Mouse (Mus musculus): ENCODE data around the gene Vav3.
A peak's percentile ranks its signal among the peaks of the same experiment; 100 is the strongest.

Vav3 gene

DNA sequence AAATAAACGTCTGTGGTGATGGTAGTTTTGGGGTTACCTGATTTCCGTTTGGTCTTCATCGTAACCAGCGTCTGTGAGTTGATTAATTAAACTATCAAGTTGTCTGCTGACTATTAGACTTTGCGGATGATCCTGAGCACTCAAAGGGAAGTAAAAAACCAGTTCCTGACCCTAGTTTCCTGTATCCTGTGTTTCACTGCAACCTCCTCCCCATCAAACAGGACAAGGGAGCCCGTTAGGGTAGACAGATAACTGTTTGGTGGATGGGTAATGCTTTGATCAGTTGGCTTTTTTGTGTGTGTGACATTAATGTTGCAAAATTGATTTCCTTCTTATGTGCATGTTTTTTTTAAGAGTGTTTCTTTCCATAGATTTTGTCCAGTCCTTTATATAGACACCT lies 12.2 kb downstream of the Vav3 start:
- no peak for DNase-seq (ENCODE audit: low spot score in 2 of 2)

DNA sequence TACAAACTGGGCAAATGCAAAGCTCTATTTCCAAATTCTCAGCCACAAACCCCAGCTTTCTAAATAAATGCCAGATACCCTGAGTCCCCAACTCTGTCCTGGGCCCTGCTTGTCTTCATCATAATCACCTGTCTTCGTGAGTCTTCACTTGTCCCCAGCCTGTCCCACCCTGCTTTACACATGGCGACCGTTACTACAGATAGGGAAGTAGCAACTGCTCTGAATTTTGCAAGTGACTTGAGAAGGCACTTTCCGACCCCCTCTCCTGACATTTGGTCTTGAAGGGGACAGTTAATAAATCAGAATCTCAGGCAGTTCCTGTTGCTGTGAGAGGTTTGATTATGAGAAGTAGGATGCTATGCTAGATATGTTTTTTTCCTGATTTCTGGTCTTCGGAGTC lies 13.4 kb downstream of the Vav3 start:
- DNase-seq (ENCODE audit: low spot score in 2 of 2): no peak

DNA sequence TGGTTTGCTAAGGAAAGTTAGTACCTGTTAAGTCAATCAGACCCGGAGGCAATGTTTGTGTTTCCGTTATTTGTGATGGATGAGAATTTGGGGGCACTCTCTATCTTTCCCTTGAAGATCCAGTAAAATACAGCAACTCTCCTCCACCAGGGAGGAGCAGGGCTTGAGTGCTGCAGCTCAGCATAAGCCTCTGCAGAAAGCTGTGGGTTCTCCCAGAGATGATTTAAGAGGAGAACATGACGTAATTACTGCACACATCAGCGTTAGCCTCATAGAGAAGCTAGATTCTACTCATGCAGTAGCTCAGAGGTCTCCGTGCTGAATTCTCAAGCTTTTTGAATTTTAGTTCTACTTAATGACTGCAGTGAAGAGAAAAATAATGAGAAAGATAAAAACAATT lies 14.7 kb downstream of the Vav3 start:
- no peak for DNase-seq (ENCODE audit: low spot score in 2 of 2)

DNA sequence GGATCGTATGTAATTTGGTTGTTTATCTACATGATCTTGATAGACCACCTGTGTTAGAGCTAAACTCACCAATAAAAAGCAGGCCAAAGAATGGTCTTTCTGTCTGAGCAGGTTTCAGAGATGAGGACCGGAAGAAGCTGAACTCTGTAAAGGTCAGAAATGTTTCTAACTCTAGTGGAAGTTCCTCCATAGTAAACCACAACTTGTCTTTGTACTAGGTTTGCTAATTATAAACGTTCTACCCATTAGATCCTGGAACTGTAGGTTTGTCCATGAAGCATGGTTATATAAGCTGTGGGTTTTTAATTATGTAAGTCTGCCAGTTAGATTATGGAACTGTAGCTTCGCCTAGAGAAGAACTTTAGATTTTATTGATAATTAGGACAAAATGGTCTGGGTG lies 20.3 kb downstream of the Vav3 start:
- no peak for DNase-seq (ENCODE audit: low spot score in 2 of 2)

DNA sequence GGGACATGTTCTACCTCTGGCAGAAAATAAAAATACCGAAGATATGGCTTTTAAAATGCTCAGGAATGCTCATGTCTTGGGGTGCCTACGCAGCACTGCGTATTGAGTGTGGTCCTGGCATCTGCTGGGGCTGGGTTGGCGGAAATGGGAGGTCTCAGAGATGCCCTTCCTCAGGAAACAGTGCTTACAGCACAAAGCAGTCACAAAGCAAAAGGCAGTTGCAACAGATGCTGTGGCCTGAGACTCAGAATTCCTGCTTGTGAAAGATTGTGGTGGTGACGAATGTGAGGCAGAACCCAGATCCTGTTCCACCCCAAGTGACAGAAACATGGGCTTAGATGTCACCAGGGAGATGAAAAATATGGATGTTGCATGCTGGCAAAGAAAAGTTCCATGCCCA lies 21.4 kb downstream of the Vav3 start:
- no peak for DNase-seq (ENCODE audit: low spot score in 2 of 2)

DNA sequence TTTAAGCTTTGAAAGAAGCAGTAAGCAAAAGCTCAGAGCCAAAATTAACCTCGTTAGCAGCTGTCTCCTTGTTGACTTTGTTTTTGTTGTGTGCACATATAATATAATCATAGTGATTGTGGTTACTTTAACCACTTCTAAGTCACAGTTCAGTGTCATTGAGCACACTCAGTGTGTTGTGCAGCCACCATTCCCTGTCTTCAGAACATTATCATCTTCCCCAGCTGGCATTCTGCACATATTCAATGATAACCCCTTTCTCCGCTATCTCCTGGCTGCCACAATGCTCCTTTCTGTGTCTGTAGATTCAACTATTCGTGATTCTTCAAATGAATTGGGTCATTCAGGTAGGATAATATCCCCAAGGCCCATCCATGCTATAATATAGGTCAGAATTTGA lies 21.9 kb downstream of the Vav3 start:
- DNase-seq (ENCODE audit: low spot score in 2 of 2): no peak

DNA sequence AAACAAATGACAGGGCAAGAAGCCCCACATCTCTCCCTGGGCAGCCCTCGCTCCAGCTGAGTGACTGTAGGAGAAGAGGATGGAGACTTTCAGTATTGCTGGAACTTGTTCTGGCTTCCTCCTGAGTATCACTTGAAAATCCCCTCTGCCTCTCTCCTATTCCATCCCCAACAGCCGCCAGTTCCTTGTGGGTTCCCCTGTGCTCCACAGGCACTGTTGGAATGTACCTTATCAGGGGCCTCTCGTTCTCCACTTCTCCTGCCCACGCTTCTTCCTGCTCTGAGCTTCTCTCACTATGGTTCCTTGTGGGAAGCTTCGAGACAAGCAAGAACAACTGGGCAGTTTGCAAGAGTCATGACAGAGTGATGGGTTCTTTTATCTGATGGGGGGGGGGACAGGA lies 23.1 kb downstream of the Vav3 start:
- no peak for DNase-seq (ENCODE audit: low spot score in 2 of 2)

DNA sequence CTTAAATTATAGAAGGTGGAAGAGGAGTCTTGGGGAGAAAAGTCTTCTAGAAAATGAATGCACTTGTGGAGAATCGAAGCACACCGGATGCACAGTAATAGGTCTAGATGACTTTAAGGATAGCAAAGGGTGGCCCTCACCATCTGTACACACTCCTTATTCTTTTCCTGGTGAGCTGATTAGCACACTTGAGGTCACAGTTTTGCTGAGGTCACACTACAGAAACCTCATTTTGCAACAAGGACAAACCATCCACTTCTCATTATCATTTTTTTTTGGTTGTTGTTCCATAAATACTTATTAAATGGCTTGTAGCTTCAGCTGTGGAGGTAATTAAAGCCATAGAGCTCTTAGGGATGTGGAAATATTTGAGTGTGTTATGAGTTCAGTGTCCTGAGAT lies 25.4 kb downstream of the Vav3 start:
- no peak for DNase-seq (ENCODE audit: low spot score in 2 of 2)

DNA sequence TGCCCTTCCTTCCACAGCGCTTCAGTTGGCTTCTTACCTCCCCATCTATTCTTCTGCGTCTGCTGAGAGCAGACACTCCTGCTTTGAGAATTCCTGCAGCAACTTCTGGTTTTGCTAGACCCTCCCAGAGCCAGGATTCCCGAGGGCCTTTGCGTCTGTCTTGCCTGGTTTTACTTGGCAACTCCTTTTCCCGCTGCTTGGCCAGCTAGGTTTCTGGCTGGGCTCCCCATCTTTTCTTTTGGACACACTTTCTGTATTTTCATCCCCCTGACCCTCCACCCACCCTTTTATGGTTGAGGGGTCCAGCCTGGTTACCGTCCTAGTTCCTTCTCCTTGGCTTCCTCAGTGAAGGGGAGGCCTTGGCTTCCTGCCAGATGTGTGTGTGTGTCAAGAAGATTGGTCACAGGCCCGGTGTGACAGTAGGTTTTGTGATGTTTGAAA lies 26.0 kb downstream of the Vav3 start:
- DNase-seq (ENCODE audit: low spot score in 2 of 2): no peak

DNA sequence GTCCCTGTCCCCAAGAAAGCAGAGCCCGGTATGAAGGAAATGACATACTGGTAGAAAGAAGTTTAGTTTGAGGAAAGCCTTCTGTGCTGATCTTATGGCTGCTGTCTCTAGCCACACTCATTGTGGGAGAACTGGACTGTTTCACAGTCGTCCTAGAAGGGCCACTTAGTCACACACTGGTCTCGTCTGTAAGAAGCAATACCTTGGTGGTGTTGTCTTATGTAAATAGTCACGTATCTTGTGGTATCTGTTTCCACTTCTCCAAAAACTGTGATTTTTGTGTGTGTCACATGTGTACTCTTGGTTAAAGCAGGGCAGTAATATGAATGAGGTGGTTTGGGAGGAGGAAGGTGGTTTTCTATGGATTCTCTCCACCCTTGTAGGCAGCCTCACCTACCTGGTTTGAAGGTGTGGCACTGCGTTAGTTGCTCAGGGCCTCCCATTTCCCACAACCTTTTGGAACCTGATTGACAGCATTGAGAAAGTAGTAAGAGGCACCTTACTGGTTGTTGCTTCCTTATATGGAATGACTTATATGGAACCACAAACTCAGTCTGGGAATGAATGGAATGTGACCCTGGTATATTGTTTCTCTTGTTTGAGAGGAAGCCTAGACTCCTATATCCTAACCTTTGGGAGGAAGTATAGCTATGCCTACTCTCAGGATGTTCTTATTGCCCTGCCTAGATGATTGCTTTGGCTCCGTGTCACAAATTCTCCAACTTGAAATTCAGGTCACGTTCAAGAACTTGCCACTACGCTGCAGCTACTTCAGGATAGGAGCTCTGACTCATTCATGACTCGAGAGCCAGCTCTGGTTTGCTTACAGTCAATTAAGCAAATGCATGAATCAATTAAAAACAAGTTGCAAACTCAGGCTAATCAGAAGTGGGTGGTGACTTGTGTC lies 28.2 kb downstream of the Vav3 start:
- DNase-seq (ENCODE audit: low spot score in 2 of 2): peak in 1 of 2 experiments; percentile 10

DNA sequence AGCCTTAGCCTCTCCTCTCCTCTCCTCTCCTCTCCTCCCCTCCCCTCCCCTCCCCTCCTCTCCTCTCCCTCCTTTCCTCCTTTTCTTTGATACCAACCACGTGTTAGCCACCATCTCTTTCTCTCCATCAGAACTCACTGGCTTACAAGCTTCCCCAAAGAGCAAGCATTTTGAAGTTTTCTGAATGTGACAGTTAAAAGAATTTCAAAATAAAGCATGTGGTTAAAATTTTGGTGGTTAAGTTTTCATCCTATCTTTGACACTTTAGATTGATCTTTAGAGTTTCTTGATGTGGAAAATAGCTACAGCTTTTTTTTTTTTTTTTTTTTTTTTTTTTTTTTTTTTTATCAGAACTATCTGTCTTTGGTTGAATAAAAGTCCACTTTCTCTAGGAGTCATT lies 31.1 kb downstream of the Vav3 start:
- DNase-seq (ENCODE audit: low spot score in 2 of 2): no peak

DNA sequence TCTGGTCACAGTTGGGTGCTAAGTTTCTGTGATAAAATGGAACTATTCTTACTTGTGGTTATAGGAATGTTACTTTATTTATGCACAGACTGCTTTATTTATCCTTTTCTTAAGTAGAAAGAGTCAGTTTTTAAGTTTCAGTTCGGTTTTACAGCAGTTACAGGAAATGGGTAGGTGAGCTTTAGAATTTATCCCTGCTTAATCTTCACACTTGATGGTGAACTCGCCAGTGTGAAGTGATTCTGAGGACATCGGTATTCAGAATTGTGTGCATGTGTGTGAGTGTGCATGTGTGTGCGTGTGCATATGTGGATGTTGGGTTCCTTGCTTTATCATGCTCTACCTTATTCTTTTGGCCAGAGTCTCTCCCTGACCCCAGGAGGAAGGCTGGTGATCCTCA lies 32.2 kb downstream of the Vav3 start:
- no peak for DNase-seq (ENCODE audit: low spot score in 2 of 2)

DNA sequence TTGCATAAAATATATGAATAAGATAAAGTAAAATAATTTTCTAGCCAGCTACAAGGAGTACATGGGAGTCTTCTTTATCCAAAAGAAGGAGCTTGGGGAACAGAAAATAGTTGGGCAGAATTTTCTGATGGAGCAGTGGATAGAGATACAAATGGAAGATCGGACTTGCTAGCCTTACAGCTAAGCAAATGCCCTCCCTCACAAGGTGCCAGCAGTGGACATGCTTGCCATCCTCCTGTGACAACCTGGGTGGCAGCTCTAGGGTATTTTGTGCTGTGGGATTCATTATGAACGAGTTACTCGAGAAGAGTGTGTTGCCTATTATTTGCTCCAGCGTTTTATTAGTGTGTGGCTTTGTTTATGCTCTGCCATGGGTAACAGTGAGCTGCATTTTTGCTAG lies 37.8 kb downstream of the Vav3 start:
- DNase-seq (ENCODE audit: low spot score in 2 of 2): no peak

DNA sequence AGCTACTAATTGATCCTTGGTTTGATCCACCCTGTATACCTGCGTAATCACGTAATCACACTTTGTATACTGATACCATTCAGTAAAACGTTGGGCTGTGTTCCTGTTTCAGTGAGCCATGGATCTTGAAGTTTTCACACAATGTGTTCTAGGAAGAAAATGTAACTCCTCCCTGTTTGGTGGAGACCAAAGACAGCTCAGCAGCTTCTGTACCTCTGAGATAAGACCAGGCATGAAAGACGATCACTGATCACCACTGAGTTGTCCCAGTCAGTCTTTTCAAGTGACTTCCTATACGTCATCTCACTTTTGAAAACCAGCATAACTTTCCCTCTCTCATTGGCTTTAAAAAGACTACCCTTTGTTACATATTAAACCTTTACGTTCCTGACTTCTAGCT lies 38.2 kb downstream of the Vav3 start:
- DNase-seq (ENCODE audit: low spot score in 2 of 2): no peak

DNA sequence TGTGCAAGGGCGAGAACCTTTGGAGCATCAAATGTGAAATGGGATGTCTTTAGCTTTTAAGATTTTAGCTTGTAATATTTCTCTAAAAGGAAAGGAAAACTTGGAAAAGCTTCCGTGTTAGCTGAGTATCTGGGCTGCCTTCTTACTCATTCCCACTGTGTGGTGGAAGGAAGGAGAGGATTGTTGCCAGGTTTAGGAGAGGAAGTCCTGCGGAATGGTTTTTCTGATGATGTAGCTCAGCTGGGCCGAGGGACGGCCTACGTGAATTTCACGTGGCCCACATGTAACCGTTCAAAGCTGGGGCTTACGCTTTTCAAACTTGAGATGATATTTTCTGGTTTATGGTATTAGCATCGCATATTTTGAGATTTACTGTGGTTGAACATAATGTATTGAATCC lies 48.3 kb downstream of the Vav3 start:
- no peak for DNase-seq (ENCODE audit: low spot score in 2 of 2)

DNA sequence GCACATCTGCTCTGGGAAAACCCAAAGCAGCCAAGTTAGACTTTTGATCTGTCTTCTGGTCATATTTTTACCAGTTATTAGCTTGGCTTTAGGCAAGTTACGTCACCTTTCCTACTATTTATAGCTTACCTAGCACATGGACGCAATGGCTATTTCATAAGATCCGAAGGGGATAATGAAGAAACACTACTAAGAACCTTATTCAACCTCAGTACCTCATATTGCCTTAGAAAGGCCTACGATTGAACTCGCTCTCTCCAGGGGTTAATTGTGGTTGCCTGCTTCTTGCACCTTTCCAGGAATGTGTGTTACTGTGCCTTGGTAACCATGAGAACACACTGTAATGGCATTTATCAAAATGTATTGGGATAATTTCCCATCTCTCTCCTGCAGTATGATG lies 61.1 kb downstream of the Vav3 start:
- no peak for DNase-seq (ENCODE audit: low spot score in 2 of 2)

DNA sequence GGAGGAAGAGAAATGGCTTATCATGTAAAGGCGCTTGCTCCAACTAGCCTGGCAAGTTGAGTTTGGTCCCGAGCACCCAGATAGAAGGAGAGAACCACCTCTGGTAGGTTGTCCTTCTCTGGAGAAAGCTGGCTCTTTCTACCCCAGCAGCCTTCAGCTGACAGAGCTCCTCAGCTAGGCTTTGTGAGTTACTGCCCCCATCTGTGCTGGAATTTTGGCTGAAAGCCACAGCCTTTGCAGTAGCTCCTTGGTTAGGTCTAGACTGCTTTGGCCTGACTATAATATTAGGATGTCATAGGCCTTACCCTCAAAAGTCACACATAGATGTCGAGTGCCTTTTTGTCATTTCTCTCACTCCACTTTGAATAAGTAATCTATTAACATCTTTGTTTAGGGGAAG lies 70.8 kb downstream of the Vav3 start:
- no peak for DNase-seq (ENCODE audit: low spot score in 2 of 2)

DNA sequence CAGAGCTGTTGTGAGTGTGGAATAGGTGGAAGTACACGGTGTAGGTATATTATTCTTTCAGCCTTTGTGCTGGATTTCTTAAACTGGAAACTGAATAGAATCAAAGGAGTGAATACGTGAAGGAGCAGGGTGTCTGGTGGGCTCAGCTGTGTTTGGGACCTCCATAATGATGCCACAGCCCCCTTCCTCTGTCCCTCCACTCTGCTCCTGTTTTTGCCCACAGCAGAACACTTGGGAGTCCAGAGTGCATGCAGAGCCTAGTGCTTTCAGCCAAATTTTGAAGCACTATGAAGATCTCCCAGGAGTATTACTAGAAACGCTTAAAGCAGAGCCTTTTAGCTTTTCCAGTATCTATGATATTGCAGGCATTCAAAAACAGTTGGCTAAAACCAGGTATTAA lies 80.0 kb downstream of the Vav3 start:
- DNase-seq (ENCODE audit: low spot score in 2 of 2): no peak

DNA sequence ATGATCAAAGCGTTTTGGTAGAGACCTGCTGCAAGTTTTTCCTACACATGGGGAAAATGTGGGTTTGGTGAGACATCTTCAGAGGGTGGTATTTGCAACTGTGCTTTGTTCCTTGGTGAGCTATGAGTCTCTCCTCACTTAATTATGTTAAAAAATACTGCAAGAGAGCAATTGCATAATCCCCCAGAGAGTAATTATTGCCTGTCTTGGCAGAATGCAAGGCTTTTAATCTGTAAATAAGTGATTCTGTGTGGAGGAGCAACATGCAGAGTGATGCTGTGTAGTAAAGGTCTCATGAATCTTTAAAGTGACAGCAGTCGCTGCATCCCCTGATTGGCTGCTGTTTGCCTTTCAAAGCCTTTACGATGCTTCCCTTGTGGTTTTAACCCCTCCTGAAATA lies 80.6 kb downstream of the Vav3 start:
- no peak for DNase-seq (ENCODE audit: low spot score in 2 of 2)

DNA sequence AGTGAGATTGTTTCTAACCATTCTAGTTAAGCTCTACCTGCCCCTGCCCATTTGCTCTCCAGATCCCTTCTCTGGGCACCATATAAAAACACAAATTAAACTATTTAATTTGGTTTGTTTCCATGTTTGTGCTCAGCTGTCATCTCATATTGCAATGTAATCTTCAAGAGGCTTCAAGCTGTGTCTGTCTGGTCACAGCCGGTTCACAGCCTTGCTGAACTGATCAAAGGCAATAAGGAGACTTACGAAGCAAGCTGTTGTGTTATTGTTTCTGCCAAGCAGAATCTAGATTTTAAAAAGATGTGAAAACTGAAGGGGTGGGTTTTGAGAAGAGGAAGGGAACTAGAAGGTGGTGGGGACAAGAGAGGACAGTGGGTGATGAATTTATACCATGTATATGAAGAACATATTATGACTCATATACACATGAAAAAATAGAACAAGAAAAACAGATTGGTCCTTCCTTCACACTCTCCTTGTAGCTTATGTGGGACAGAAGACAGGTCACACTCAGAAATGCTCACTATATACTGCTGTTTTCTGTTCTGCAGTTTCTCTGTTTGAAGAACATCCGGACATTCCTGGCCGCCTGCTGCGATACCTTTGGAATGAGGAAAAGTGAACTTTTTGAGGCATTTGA lies 83.1 kb downstream of the Vav3 start:
- no peak for DNase-seq (ENCODE audit: low spot score in 2 of 2)

DNA sequence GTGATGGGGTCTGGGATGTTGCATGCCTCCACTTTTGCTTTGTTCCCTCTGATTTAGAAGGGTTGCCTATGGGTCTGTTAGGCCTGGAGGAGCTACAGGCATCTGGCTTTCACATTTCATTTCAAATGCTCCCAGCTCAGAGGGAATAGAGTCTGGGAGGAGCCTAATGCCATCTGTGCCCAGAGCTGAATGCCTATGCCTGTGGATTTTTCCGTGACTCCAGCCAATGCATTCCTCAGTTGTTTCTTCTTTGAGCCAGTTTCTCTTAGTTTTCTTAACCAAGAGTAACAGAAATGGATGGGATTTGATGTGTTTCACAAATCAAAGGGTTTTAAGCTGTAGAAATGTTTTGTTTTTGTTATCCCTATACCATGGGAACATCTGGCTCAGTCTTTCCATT lies 90.8 kb downstream of the Vav3 start:
- DNase-seq (ENCODE audit: low spot score in 2 of 2): no peak

DNA sequence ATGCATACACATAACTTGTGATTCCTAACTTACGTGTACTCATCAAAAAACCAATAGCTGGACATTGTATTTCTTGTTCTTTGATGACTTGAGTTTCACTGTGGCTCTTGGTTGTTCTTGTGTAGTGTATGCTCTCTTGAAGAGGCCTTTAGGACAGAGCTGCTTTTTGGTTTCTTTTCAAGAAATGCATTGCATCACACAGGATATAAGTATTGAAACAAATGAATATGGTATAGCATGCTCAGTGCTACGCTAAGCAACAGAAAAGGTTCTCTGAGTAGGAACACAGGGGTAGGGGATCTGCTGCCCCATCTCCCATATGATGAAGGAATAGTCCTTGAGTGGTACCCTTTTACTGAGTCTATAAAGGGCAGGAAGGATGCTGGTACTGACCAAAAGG lies 98.1 kb downstream of the Vav3 start:
- DNase-seq (ENCODE audit: low spot score in 2 of 2): no peak

DNA sequence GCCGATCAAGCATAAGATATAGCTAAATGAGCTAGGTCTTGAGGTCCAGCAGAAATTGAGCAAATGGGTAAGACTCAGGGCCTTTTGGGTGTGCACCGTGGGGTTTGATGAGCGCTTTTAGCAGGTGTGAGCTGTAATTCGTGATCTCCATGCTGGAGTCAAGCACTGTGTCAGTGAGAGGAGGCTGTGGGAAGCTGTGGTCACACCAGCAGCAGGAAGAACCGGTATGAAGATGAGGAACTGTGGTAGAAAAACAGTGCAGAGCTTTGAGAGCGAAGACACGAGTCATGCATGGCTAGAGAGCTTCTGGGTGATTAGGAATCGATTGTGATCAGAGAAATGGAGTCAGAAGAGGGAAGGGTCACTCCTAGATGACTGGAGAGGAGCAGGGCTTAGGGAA lies 98.8 kb downstream of the Vav3 start:
- DNase-seq (ENCODE audit: low spot score in 2 of 2): no peak

DNA sequence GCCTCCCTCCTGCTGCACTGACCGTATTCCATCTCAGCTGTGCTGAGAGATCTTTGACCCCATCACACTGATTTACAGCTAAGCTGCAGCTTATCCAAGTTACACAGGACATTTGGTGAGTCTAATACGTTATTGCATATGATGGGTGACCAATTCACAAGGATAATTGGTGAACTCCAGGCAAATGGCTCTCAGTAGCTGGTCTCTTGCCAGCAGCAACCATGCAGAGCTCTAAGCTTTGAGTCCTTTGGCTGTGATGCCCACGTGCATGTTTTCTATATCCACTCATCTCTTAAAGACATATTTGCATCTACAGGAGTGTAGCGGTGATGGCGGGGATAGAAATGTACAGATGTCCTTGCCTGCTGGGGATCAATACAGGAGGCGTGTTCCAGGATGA lies 99.5 kb downstream of the Vav3 start:
- DNase-seq (ENCODE audit: low spot score in 2 of 2): no peak
